In genomic region chr1:36937015-36937414, GRCm38 (mm10) we compare ENCODE assay signal across 10 mouse cellular contexts. TPM values are rescaled to one million over a fixed set of nuclear protein-coding genes. Genes with fewer than 3 reads are reported as not detected.
DNase-seq lines count a peak whose midpoint lies in the region; ATAC-seq and TF ChIP-seq lines count a peak whose summit lies in the region.
"Had no signal": no experiment of that assay in that cellular context is flagged by ENCODE, and none has a peak within 500 bp of the region (broad histone marks: within the 10 kb centered on the region; RNA-seq: fewer than 3 reads in every experiment).

No protein-coding gene starts in this region.

- ATAC-seq in heart, embryonic 11.5 days (replicated peaks; ENCODE audit: insufficient number of reproducible peaks, low FRiP score, low TSS enrichment), result no peak
- ATAC-seq in hindbrain, embryonic 13.5 days (ENCODE audit: low FRiP score), result no peak
- ATAC-seq in midbrain, embryonic 12.5 days (ENCODE audit: low FRiP score, low read depth), result no peak

- H3K9ac ChIP-seq in heart, embryonic 11.5 days (ENCODE audit: low read depth, low read length), result no peak overlapping the region
- H3K9ac ChIP-seq in ES-E14 (ENCODE audit: insufficient read depth, low read depth, low read length, poor library complexity, severe bottlenecking), result no peak overlapping the region
- no peak overlapping the region for H3K9ac ChIP-seq in hindbrain, embryonic 13.5 days
- H3K9ac ChIP-seq in midbrain, embryonic 12.5 days (replicated peaks), result no peak overlapping the region
- H3K9ac ChIP-seq: limb, embryonic 15.5 days had no signal

- 68% methylated on average over 2 of the region's 2 CpGs for WGBS in heart, embryonic 11.5 days (ENCODE audit: insufficient replicate concordance)
- 84% methylated on average over 2 of the region's 2 CpGs for WGBS in hindbrain, embryonic 13.5 days
- WGBS in midbrain, embryonic 12.5 days, result 82% methylated on average over 2 of the region's 2 CpGs

- no peaks in the 10 kb centered on the region for H3K9me3 ChIP-seq in heart, embryonic 11.5 days (replicated peaks; ENCODE audit: control insufficient read depth, low read length)
- H3K9me3 ChIP-seq in ES-E14 (ENCODE audit: control insufficient read depth, insufficient read depth, low read depth, low read length), result no peaks in the 10 kb centered on the region
- no peaks in the 10 kb centered on the region for H3K9me3 ChIP-seq in hindbrain, embryonic 13.5 days
- H3K9me3 ChIP-seq in midbrain, embryonic 12.5 days, result no peaks in the 10 kb centered on the region
- H3K9me3 ChIP-seq: limb, embryonic 15.5 days had no signal

- peak overlapping the region; percentile 80 for H3K4me2 ChIP-seq in heart, embryonic 11.5 days
- peak overlapping the region; percentile 82 for H3K4me2 ChIP-seq in hindbrain, embryonic 13.5 days
- H3K4me2 ChIP-seq in midbrain, embryonic 12.5 days (replicated peaks), result peak overlapping the region; percentile 74

- no peak overlapping the region for H3K27ac ChIP-seq in heart, embryonic 11.5 days (ENCODE audit: low read depth, low read length)
- H3K27ac ChIP-seq in ES-E14 (ENCODE audit: insufficient read depth, low read depth, low read length, poor library complexity, severe bottlenecking), result no peak overlapping the region; the same call in 1 of the 2 replicates
- no peak overlapping the region for H3K27ac ChIP-seq in hindbrain, embryonic 13.5 days
- no peak overlapping the region for H3K27ac ChIP-seq in midbrain, embryonic 12.5 days (replicated peaks)
- H3K27ac ChIP-seq: limb, embryonic 15.5 days had no signal

- in situ Hi-C loops in ES-E14 (cut with MboI; ENCODE audit: low sequenced_read_pairs in 2 of 2, unreplicated experiment in 2 of 2), result no loop called here

- no peak overlapping the region for H3K4me3 ChIP-seq in heart, embryonic 11.5 days (ENCODE audit: low read depth, low read length)
- H3K4me3 ChIP-seq in ES-E14 (ENCODE audit: insufficient read depth in 1 of 2, low read depth in 1 of 2, low read length in 2 of 2, poor library complexity in 1 of 2, severe bottlenecking in 1 of 2), result peak overlapping the region; percentile 4 to 21; a peak in 1 of 4 replicates
- H3K4me3 ChIP-seq in hindbrain, embryonic 13.5 days, result peak overlapping the region; percentile 22; the same call in 1 of the 2 replicates
- H3K4me3 ChIP-seq in midbrain, embryonic 12.5 days, result no peak overlapping the region

- no peak for DNase-seq in heart, adult 9 months (ENCODE audit: low spot score in 2 of 2)
- DNase-seq in ES-E14 (ENCODE audit: low read depth, low spot score), result no peak
- no peak for DNase-seq in spleen, postnatal 36 days (ENCODE audit: low spot score in 2 of 2)
- DNase-seq in urinary bladder, postnatal 10 days (ENCODE audit: low spot score), result no peak
- no peak for DNase-seq in left cerebral cortex, adult 9 months (ENCODE audit: low spot score in 2 of 2)
- DNase-seq: B cell, adult 2 months had no signal

- no peaks in the 10 kb centered on the region for H3K27me3 ChIP-seq in heart, embryonic 11.5 days (ENCODE audit: control insufficient read depth, insufficient read depth, low read length)
- H3K27me3 ChIP-seq in hindbrain, embryonic 13.5 days, result no peaks in the 10 kb centered on the region
- H3K27me3 ChIP-seq in midbrain, embryonic 12.5 days, result no peaks in the 10 kb centered on the region
- H3K27me3 ChIP-seq: limb, embryonic 15.5 days had no signal

- peaks cover 27% of the 10 kb centered on the region for H3K4me1 ChIP-seq in heart, embryonic 11.5 days (ENCODE audit: control insufficient read depth, insufficient read depth, low read length)
- peaks cover 4 to 24% of the 10 kb centered on the region in 2 experiments for H3K4me1 ChIP-seq in ES-E14 (ENCODE audit: control insufficient read depth in 2 of 2, insufficient read depth in 2 of 2, low read length in 2 of 2, poor library complexity in 1 of 2)
- H3K4me1 ChIP-seq in hindbrain, embryonic 13.5 days (replicated peaks), result peaks cover 46% of the 10 kb centered on the region
- H3K4me1 ChIP-seq in midbrain, embryonic 12.5 days, result peaks cover 29% of the 10 kb centered on the region

- H3K36me3 ChIP-seq in heart, embryonic 11.5 days (ENCODE audit: control insufficient read depth, insufficient read depth, low read length), result no peaks in the 10 kb centered on the region
- H3K36me3 ChIP-seq in ES-E14 (ENCODE audit: control insufficient read depth, insufficient read depth, low read length, poor library complexity, severe bottlenecking), result no peaks in the 10 kb centered on the region
- no peaks in the 10 kb centered on the region for H3K36me3 ChIP-seq in hindbrain, embryonic 13.5 days
- no peaks in the 10 kb centered on the region for H3K36me3 ChIP-seq in midbrain, embryonic 12.5 days
- H3K36me3 ChIP-seq: limb, embryonic 15.5 days had no signal

TF ChIP-seq in ES-E14, 5 proteins besides CTCF, POLR2A, EP300 and RAD21:
- TF ChIP-seq ZNF384 (IDR thresholded peaks at IDR 0.05; ENCODE audit: low read depth, low read length) (no peak), MAFK (IDR thresholded peaks at IDR 0.05; ENCODE audit: insufficient read depth, low read depth, low read length) (no peak), CHD2 (IDR thresholded peaks at IDR 0.05; ENCODE audit: low read depth, low read length) (no peak), HCFC1 (IDR thresholded peaks at IDR 0.05; ENCODE audit: borderline replicate concordance, insufficient read depth, low read length) (no peak), ZC3H11A (IDR thresholded peaks at IDR 0.05; ENCODE audit: borderline replicate concordance, low read depth, low read length) (no peak)

RNA-seq across cellular contexts. Expression of gene Tmem131, which starts 6.5 kb away (rescaled TPM):
- 10.6 and 11.4 TPM in 2 replicates for polyA plus RNA-seq in heart, embryonic 11.5 days (2014; fragmentation: Nextera tagmentation; extraction: Ambion mirVana)
- 73.1 and 98.4 TPM in 2 replicates for total RNA-seq in ES-E14 (2012; rRNA removed)
- polyA plus RNA-seq in hindbrain, embryonic 13.5 days (2015; fragmentation: Nextera tagmentation; extraction: Ambion mirVana), result 11.6 and 11.7 TPM in 2 replicates
- 17.8 and 22.0 TPM in 2 replicates for polyA plus RNA-seq in midbrain, embryonic 12.5 days (2016; fragmentation: Nextera tagmentation; extraction: Ambion mirVana)

Comparison
In these comparisons a context has a peak if more than half of its experiments do, and no peak if none do; other contexts are left out.
1. H3K4me3 ChIP-seq: peak in ES-E14 (2 of 2) and hindbrain, embryonic 13.5 days (single experiment); none in heart, embryonic 11.5 days (single experiment) and midbrain, embryonic 12.5 days (single experiment).
2. Peak in every context shown above with its lines, with median percentiles within 50 percentile points of each other: H3K4me2 ChIP-seq.